Mouse (Mus musculus) frontal cortex, adult 2 months (tissue): ENCODE results near the gene Defb11. TPM values are rescaled to one million over a fixed set of nuclear protein-coding genes. Genes with fewer than 3 reads are reported as not detected.
"Not testable (repeated sequence)": the region's sequence is repeated elsewhere in the genome, so short reads cannot be mapped to it uniquely, and the experiment has no call there.

ENCODE experiments used
- DNase-seq, 2 experiments: peaks; one replicate each; pipeline ENCODE4 v3.0.0; 2022; ENCODE audit warnings: low spot score in 1 of 2; ENCODE audit errors: extremely low spot score in 1 of 2
- polyA plus RNA-seq: library from polyadenylated mRNA; depleted of rRNA; stranded (reverse); fragments of >200 nt; gene quantifications from 2 replicates; pipeline ENCODE4 v1.2.3, GENCODE M21; 2012; rRNA removed

Gene Defb11
- not detected in 2 replicates for polyA plus RNA-seq

DNA sequence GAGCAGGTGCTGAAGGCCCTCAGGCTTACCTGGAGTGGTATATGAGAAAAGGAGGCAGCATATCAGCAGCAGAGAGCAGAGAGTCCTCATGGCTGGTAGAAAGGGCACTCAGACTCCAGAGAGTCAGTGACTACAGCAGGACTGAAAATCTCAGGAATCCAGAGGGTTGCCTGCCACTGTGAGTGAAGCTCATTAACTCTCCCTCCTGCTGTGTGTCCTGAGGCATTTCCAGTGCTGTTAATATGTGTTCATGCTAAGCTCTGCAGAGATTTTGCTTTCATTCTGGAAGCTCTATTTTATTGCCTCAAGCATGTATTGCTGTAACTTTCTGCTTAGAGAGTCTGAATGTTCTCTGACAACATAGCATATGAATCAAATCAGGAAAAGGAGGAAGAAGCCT lies at the start of gene Defb11:
Gene Defb11, minus strand, starts transcription at position 123 of the 400 bp plus-strand sequence.
- DNase-seq: not testable (repeated sequence)

DNA sequence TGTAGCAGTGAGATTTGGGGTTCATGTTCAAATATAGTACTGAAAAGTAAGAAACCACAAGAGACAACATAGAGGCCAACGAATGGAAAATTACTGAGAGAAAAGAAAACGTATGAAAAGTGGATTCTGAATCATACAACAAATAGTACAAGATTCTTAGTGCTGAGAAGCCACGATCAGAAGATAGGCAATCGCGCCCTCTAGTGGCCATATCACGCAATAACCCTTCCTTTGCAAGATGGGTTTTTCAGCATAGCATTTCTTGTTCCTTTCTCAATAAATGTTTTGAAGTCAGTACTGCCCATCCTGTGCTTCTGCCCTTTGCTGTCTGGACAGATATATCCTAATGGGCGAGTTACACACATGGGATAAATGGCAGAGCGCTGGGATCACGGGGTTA lies 49.1 kb upstream of the Defb11 start:
- peak; percentile 11 to 79 for DNase-seq

DNA sequence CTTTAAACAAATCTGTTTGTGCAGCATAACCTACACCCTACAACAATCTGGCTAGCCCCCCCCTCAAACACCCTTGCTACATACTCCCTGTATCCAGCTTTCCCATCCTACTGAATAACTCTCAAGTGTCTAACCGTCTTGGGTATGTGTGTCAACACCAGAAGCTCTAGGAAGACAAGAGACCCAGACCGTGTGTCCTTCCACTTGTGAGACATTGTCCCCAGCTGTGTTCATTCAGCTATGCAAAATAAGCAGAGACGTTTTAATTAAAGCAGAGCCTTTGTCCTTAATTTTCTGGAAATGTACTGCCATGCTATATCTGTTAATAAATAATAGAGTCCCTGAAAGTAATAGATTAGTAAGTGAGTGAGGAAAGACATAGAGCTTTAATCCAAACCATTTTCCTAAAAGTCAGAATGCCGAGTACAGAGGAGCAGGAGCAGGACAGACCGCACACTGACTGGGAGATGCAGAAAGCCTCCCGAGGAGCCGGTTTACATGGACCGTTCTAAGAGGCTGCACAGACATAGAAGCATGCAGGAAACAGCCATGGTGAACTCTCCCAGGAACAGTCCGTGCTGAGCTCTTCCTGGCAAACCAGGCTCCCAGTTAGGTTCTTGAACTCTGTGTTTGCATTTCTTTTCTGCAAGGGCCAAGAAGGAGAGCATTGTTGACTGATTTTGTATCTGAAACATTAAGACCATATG lies 41.3 kb upstream of the Defb11 start:
- DNase-seq: no peak

DNA sequence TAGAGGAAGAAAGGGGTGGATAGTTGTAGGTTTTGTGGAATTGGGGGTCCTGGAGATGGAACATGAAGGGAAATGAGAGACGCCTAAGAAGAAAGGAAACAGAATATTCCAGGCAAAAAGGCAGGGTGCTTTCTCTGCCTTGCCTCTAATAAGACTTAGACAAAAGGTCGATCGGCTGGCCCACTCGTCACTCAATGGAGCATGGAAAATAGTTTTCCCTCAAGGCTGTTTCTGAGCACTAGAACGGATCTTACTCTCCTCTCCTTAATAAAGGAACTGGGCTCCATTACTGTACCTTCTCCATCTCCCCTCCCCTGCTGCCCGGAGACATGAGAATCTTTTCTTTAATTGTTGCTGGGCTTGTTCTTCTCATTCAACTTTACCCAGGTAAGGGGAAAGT lies 40.2 kb upstream of the Defb11 start, which contains the start of gene Defb13:
Gene Defb13, plus strand, starts transcription at position 301 of the 400 bp plus-strand sequence.
- DNase-seq: no peak

DNA sequence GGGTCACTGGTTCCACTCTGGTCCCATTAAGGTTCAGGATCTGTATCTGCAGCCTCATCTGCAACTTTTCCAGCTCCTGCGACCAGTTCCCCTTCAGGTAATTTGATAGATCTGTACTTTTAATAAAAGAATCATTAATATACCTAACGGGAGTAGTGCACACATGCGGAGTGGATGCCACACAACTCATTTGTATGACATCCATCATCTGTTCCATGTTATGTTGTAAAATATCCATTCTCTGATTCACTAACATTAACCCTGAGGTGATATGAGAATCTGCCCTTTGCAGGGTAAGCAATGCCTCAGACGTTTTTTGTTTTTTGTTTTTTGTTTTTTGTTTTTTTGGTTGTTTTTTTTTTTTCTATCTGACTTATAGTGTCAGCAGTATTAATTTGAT lies 31.8 kb upstream of the Defb11 start, which contains the start of gene Defb35:
Gene Defb35, plus strand, starts transcription at position 301 of the 400 bp plus-strand sequence.
- not testable (repeated sequence) for DNase-seq

DNA sequence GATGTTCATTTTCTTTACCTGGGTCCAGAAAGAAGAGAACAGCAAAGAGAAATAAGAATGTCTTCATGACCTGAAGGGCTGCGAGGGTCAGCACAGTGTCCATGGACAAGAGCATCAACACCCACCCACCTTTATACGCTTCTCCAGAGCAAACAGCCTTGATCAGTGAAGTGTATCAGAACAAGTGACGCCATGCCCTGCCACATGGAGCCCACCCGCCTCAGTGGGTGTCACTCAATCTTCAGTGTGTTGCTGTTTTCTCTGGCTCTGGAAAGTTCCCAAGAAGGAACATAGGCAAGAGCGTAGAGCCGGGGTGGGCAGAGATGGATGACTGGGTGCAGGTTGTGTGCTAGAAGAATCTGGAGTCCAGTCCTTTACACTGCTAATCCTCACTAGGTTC lies 26.4 kb upstream of the Defb11 start, which contains the start of gene Defb15:
Gene Defb15, minus strand, starts transcription at position 101 of the 400 bp plus-strand sequence.
- DNase-seq: no peak

DNA sequence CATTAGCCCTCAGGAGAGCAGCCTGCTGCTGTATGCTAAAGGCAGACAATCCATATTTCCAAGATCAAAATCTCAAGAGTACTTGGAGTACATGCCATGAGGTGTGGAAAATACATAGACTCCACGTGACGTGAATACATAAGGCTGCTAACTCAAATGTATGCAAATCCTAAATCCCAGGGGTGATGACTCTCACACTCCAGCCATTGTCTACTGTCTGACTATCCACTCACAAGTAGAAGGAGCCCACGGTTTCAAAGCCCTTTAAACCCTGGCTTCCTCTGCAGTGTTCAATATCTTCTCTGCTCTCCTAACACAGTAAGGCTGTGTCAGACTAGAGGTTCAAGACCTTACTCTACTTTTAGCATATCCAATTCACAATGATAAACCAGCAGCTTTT lies 24.5 kb upstream of the Defb11 start:
- not testable (repeated sequence) for DNase-seq

DNA sequence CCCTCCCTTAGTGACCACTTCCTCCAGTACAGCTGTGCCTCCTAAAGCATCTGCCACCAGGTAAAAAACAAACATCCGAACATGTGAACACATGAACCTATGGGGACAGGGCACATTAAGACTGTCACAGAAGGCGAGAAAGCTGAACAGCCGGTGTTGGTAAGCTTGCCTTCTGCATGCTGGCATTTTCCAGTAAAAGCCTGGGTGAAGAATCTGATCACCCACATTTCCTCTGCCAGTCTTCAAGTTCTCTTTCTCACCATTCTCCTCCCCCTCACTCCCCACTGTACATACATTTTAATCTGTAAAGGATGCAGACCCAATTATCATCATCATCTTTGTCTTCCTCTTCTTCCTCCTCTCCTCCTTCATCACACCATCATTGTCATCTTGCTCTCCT lies 9.4 kb upstream of the Defb11 start:
- DNase-seq: peak; percentile 3 to 48

DNA sequence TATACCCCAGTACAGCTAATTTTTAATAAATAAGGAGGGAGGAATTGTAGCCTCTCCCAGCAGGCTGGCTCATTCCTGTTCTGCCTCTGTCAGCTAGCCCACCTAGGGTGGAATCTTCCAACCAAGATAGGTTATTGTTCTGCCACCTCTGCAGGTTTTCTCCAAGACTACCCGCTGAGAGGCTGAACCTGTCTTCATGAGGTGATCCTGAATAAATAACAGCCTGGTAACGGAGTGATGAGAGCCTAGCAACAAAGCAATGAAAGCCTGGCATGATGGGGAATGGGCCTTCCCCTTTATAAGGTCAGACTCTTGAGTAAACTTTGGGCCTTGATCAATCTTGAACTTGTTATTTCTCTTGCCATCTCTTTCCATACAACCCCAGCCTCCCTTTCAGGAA lies 6.3 kb upstream of the Defb11 start:
- no peak for DNase-seq

DNA sequence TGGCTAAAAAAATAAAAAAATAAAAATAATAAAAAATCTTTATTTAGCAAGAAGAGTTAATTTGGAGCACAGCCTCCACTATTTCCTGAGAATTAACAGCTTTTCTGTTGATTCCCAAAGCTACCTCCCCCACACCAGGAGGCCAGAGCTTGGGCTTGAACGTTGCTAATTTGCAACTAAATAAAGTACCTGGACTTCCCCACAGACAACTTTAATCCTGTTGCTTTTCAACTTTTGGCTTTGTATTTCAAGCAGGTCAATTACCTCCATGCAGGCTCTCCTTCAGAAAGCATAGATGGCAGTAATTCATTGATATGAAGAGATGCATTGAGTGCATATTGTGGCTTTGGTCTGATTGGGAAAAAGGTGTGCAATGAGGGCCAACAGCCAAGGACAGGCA lies 5.7 kb upstream of the Defb11 start:
- DNase-seq: no peak

DNA sequence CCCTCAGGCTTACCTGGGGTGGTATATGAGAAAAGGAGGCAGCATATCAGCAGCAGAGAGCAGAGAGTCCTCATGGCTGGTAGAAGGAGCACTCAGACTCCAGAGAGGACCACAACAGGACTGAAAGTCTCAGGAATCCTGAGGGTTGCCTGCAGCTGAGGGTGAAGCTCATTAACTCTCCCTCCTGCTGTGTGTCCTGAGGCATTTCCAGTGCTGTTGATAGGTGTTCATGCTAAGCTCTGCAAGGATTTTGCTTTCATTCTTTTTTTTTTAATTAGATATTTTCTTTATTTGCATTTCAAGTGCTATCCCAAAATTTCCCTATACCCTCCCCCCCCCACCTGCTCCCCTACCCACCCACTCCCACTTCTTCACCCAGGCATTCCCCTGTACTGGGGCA lies 20.9 kb downstream of the Defb11 start, which contains the start of gene Defb9:
Gene Defb9, minus strand, starts transcription at position 101 of the 400 bp plus-strand sequence.
- not testable (repeated sequence) for DNase-seq

DNA sequence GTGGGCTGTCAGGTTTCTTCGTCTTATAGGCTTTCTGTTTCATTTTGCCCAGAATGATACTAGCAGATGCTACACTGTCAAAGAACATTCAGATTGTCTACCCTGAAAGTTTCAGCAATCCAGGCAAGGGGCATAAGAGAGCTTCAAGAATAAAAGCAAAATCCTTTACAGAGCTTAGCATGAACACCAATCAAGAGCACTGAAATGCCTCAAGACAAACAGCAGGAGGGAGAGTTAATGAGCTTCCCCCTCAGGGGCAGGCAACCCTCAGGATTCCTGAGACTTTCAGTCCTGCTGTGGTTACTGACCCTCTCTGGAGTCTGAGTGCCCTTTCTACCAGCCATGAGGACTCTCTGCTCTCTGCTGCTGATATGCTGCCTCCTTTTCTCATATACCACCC lies 47.6 kb downstream of the Defb11 start, which contains the start of gene Defb10:
Gene Defb10, plus strand, starts transcription at position 316 of the 400 bp plus-strand sequence.
- not testable (repeated sequence) for DNase-seq

Other genes with a start within 250 kb of the Defb11 start
- gene Defa34, start 240.6 kb downstream of the Defb11 start, polyA plus RNA-seq: not detected in 2 replicates
- not detected in 2 replicates for gene AY761184, start 202.8 kb downstream of the Defb11 start, polyA plus RNA-seq
- gene Defa24, start 171.9 kb downstream of the Defb11 start, polyA plus RNA-seq: not detected in 2 replicates
- gene Defb50, start 82.9 kb downstream of the Defb11 start, polyA plus RNA-seq: not detected in 2 replicates
- not detected in 2 replicates for gene Defb2, start 66.5 kb downstream of the Defb11 start, polyA plus RNA-seq
- gene Defb10, start 47.5 kb downstream of the Defb11 start, polyA plus RNA-seq: not detected in 2 replicates
- gene Defb9, start 21.0 kb downstream of the Defb11 start, polyA plus RNA-seq: not detected in 2 replicates
- gene Defb15, start 26.3 kb upstream of the Defb11 start, polyA plus RNA-seq: not detected in 2 replicates
- not detected in 2 replicates for gene Defb35, start 31.9 kb upstream of the Defb11 start, polyA plus RNA-seq
- not detected in 2 replicates for gene Defb13, start 40.4 kb upstream of the Defb11 start, polyA plus RNA-seq
- not detected in 2 replicates for gene Fam90a1a, start 52.3 kb upstream of the Defb11 start, polyA plus RNA-seq
- gene Ccdc70, start 63.4 kb upstream of the Defb11 start, polyA plus RNA-seq: not detected in 2 replicates
- gene Atp7b, start 153.9 kb upstream of the Defb11 start, polyA plus RNA-seq: 1.5 and 1.9 TPM in 2 replicates
- 11.4 and 12.8 TPM in 2 replicates for gene Alg11, start 154.3 kb upstream of the Defb11 start, polyA plus RNA-seq
- 0.13 and 0.32 TPM in 2 replicates for gene Nek5, start 218.6 kb upstream of the Defb11 start, polyA plus RNA-seq